Mouse (Mus musculus) adrenal gland, postnatal 4 days (tissue): ENCODE results near the gene 2310039H08Rik. TPM values are rescaled to one million over a fixed set of nuclear protein-coding genes. Genes with fewer than 3 reads are reported as not detected.

Experiments used
- DNase-seq, 2 experiments: peaks; one replicate each; pipeline ENCODE4 v3.0.0; 2021 to 2022; ENCODE audit warnings: low spot score in 2 of 2, mixed read lengths in 2 of 2
- long read RNA-seq, 2 experiments: library from polyadenylated mRNA; stranded (forward); transcript quantifications; one replicate each; pipeline ENCODE4 v2.0.0; 2021
- total RNA-seq, 2 experiments: library from RNA; stranded (reverse); gene quantifications; 2 replicates each; pipeline ENCODE4 v1.2.3; 2021

Gene 2310039H08Rik
- 10 to 100 TPM; 53.0 to 73.7 TPM for total RNA-seq
- long read RNA-seq, experiment 1, transcript 2310039H08Rik-201 (1 exons, 762 nt), result major isoform, 115 of 115 reads
- long read RNA-seq, experiment 1, partial matches to known transcripts, result 0 of 115 reads
- long read RNA-seq, experiment 1, other reads (novel, unspliced or antisense), result 0 of 115 reads
- long read RNA-seq, experiment 2, transcript 2310039H08Rik-201 (1 exons, 762 nt), result major isoform, 72 of 72 reads
- long read RNA-seq, experiment 2, partial matches to known transcripts, result 0 of 72 reads
- long read RNA-seq, experiment 2, other reads (novel, unspliced or antisense), result 0 of 72 reads

GRCm38 (mm10) chr17:46772404-46773277, at the start of gene 2310039H08Rik:
TSS of gene 2310039H08Rik (plus strand) at chr17:46772635.
- DNase-seq, result peak; percentile 69 to 75

GRCm38 (mm10) chr17:46724477-46725084, 47.9 kb upstream of the 2310039H08Rik start:
- no peak for DNase-seq

- no peak for DNase-seq
These were observed 47.2 kb upstream of the 2310039H08Rik start for GRCm38 (mm10) chr17:46725273-46725672.

GRCm38 (mm10) chr17:46725731-46726645, 46.4 kb upstream of the 2310039H08Rik start:
- no peak for DNase-seq

- DNase-seq, result no peak
These were observed 45.2 kb upstream of the 2310039H08Rik start for GRCm38 (mm10) chr17:46727271-46727670.

- no peak for DNase-seq
These were observed 44.4 kb upstream of the 2310039H08Rik start for GRCm38 (mm10) chr17:46728021-46728420.

- DNase-seq, result no peak
These were observed 43.9 kb upstream of the 2310039H08Rik start for GRCm38 (mm10) chr17:46728496-46728895.

GRCm38 (mm10) chr17:46728904-46729318, 43.5 kb upstream of the 2310039H08Rik start, which contains the start of gene Gnmt:
TSS of gene Gnmt (minus strand) at chr17:46729168.
- DNase-seq, result no peak

GRCm38 (mm10) chr17:46734055-46734454, 38.4 kb upstream of the 2310039H08Rik start:
- DNase-seq, result no peak

- DNase-seq, result no peak
These were observed 37.1 kb upstream of the 2310039H08Rik start for GRCm38 (mm10) chr17:46735287-46735686.

- no peak for DNase-seq
These were observed 36.3 kb upstream of the 2310039H08Rik start for GRCm38 (mm10) chr17:46736160-46736559.

- no peak for DNase-seq
These were observed 31.1 kb upstream of the 2310039H08Rik start for GRCm38 (mm10) chr17:46741305-46741704.

- no peak for DNase-seq
These were observed 29.4 kb upstream of the 2310039H08Rik start for GRCm38 (mm10) chr17:46742986-46743385.

- no peak for DNase-seq
These were observed 26.9 kb upstream of the 2310039H08Rik start for GRCm38 (mm10) chr17:46745506-46745905.

GRCm38 (mm10) chr17:46747234-46747633, 25.2 kb upstream of the 2310039H08Rik start:
- no peak for DNase-seq

- DNase-seq, result no peak
These were observed 24.6 kb upstream of the 2310039H08Rik start for GRCm38 (mm10) chr17:46747806-46748205.

- no peak for DNase-seq
These were observed 23.2 kb upstream of the 2310039H08Rik start for GRCm38 (mm10) chr17:46749282-46749681.

GRCm38 (mm10) chr17:46750580-46750979, 21.9 kb upstream of the 2310039H08Rik start:
- DNase-seq, result no peak

GRCm38 (mm10) chr17:46751056-46751793, 21.2 kb upstream of the 2310039H08Rik start:
- DNase-seq, result peak; percentile 15 to 40
